Mouse (Mus musculus): ENCODE results near the gene Gpr62.

GRCm38 (mm10) chr9:106465571-106466200 lies at the start of gene Gpr62:
- TF ChIP-seq CTCF (IDR thresholded peaks at IDR 0.05; ENCODE audit: control insufficient read depth, insufficient read depth, insufficient replicate concordance, low read depth, low read length) (no peak), POLR2A (IDR thresholded peaks at IDR 0.05; ENCODE audit: control insufficient read depth, low read depth, low read length) (no peak; the same call in 1 of the 2 replicates)
